Mouse (Mus musculus): Measurements from ENCODE around the gene Gm11214. TPM values are rescaled to one million over a fixed set of nuclear protein-coding genes. Genes with fewer than 3 reads are reported as not detected.
A peak's percentile ranks its signal among the peaks of the same experiment; 100 is the strongest.

The Gm11214 gene
- total and polyA plus RNA-seq, 3 experiments: 0.43 TPM; not detected in 2

DNA sequence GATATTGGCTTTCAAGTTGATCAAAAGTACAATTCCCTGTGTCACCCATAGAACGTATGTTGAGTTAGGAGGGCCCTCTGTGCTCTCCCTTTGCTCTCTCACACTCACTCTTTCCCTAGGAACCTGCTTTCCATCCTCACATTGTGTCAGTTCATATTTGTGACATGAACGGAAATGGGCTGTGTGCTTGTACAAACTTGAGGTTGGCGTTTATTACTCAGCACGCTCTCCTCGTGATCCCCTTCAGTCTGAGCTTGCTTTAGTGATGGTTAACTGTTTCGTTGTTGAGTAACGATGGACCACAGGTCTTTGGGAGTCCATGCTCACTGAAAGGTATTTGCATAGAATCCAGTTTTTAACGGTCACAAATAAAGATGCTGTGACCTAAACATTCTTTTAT is 36.1 kb downstream of the Gm11214 start:
- Histone ChIP-seq H3K4me1 (ENCODE audit: control insufficient read depth in 1 of 2, insufficient read depth in 2 of 2, low read length in 2 of 2) (no peaks in the 10 kb centered on the region), H3K4me3 (ENCODE audit: control insufficient read depth in 1 of 2, insufficient read depth in 1 of 2, low read depth in 2 of 2, low read length in 2 of 2) (no peak overlapping the region), H3K27ac (ENCODE audit: control insufficient read depth, low read depth, low read length) (no peak overlapping the region), H3K36me3 (ENCODE audit: control insufficient read depth in 1 of 2, insufficient read depth in 2 of 2, low read length in 2 of 2) (peaks cover 0 to 2% of the 10 kb centered on the region in 2 experiments; a peak in 2 of 4 replicates), H3K27me3 (ENCODE audit: control insufficient read depth in 1 of 2, insufficient read depth in 2 of 2, low read length in 2 of 2) (no peaks in the 10 kb centered on the region), H3K9me3 (replicated peaks; ENCODE audit: insufficient read depth, low read length) (no peaks in the 10 kb centered on the region), H3K9ac (ENCODE audit: control insufficient read depth, low read depth, low read length, poor library complexity, severe bottlenecking) (no peak overlapping the region), H3K79me2 (ENCODE audit: control insufficient read depth, insufficient read depth, low read length, poor library complexity) (no peaks in the 10 kb centered on the region)
- TF ChIP-seq NRF1 (IDR thresholded peaks at IDR 0.05; ENCODE audit: insufficient read depth, low read depth, low read length, poor library complexity, severe bottlenecking) (no peak), POLR2AphosphoS5 (IDR thresholded peaks at IDR 0.05; ENCODE audit: borderline replicate concordance, low read depth, low read length) (no peak), GABPA (IDR thresholded peaks at IDR 0.05; ENCODE audit: low read depth, low read length) (no peak), SMC3 (IDR thresholded peaks at IDR 0.05; ENCODE audit: low read depth, low read length) (no peak), ZC3H11A (IDR thresholded peaks at IDR 0.05; ENCODE audit: low read depth, low read length) (no peak), KAT2A (conservative IDR thresholded peaks at IDR 0.05; ENCODE audit: low read depth, low read length) (no peak), USF2 (IDR thresholded peaks at IDR 0.05; ENCODE audit: borderline replicate concordance in 1 of 2, insufficient read depth in 1 of 2, low read depth in 1 of 2, low read length in 2 of 2) (no peak), MYC (IDR thresholded peaks at IDR 0.05; ENCODE audit: low read depth, low read length) (no peak), POLR2A (IDR thresholded peaks at IDR 0.05; ENCODE audit: control insufficient read depth in 1 of 2, insufficient read depth in 1 of 2, low read depth in 1 of 2, low read length in 2 of 2, poor library complexity in 1 of 2) (no peak), SIN3A (IDR thresholded peaks at IDR 0.05; ENCODE audit: low read length) (no peak), EP300 (IDR thresholded peaks at IDR 0.05; ENCODE audit: low read depth in 1 of 2, low read length in 2 of 2) (no peak), UBTF (IDR thresholded peaks at IDR 0.05; ENCODE audit: borderline replicate concordance, insufficient read depth, low read depth, low read length) (no peak), CHD2 (IDR thresholded peaks at IDR 0.05; ENCODE audit: low read length) (no peak), TAL1 (IDR thresholded peaks at IDR 0.05; ENCODE audit: low read length) (no peak)
- DNase-seq (ENCODE audit: low read depth, low spot score): no peak

DNA sequence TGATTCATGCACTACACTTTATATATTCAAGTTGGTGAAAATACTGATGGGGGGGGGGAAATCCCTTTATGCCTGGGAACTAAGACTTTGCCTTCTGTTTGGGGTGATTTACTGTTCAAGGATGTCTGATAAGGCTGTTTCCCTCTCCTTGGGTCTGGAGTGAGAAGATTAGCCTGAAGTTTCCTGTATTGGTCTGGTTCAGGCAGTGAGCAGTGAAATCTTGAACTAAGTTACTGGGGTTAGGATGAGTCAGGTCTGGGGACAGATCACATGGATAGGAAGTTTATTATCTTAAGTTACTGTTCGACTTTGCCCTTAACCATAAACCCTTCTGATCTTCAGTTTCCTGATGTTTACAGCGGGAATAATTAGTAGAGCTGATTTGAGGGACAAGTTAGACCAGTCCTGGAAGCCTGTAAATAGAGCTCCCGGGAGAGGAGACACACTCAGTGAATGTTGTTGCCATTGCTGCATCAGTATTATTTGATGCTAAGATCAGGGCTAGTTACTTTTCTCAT is 37.6 kb downstream of the Gm11214 start:
- no peaks in the 10 kb centered on the region for H3K79me2 ChIP-seq (ENCODE audit: control insufficient read depth, insufficient read depth, low read length, poor library complexity)
- no peak overlapping the region for H3K4me3 ChIP-seq (ENCODE audit: control insufficient read depth in 1 of 2, insufficient read depth in 1 of 2, low read depth in 2 of 2, low read length in 2 of 2)
- DNase-seq (ENCODE audit: low read depth, low spot score): peak; percentile 28
- H3K27me3 ChIP-seq (ENCODE audit: control insufficient read depth in 1 of 2, insufficient read depth in 2 of 2, low read length in 2 of 2): no peaks in the 10 kb centered on the region
- TF ChIP-seq TCF12 (IDR thresholded peaks at IDR 0.05; ENCODE audit: low read depth, low read length) (0 out of 2 replicates have a peak, but pooled peaks have one; percentile 29), USF1 (IDR thresholded peaks at IDR 0.05; ENCODE audit: low read depth, low read length) (no peak), MAFK (IDR thresholded peaks at IDR 0.05; ENCODE audit: borderline replicate concordance, low read depth, low read length) (no peak), GATA1 (IDR thresholded peaks at IDR 0.05; ENCODE audit: low read depth, low read length) (no peak), NRF1 (IDR thresholded peaks at IDR 0.05; ENCODE audit: insufficient read depth, low read depth, low read length, poor library complexity, severe bottlenecking) (no peak), TBP (IDR thresholded peaks at IDR 0.05; ENCODE audit: low read depth, low read length) (no peak), EP300 (IDR thresholded peaks at IDR 0.05; ENCODE audit: low read depth in 1 of 2, low read length in 2 of 2) (peak in 1 of 2 experiments; percentile 44; a peak in 2 of 4 replicates), CHD1 (IDR thresholded peaks at IDR 0.05; ENCODE audit: low read depth, low read length) (no peak), POLR2A (IDR thresholded peaks at IDR 0.05; ENCODE audit: control insufficient read depth in 1 of 2, insufficient read depth in 1 of 2, low read depth in 1 of 2, low read length in 2 of 2, poor library complexity in 1 of 2) (no peak), NELFE (IDR thresholded peaks at IDR 0.05; ENCODE audit: low read depth, low read length) (no peak), MYB (IDR thresholded peaks at IDR 0.05; ENCODE audit: low read depth, low read length) (no peak), MAX (IDR thresholded peaks at IDR 0.05; ENCODE audit: low read length) (no peak), ZMIZ1 (IDR thresholded peaks at IDR 0.05; ENCODE audit: low read depth, low read length) (no peak), E2F4 (IDR thresholded peaks at IDR 0.05; ENCODE audit: borderline replicate concordance, low read depth, low read length) (no peak), TAL1 (IDR thresholded peaks at IDR 0.05; ENCODE audit: low read length) (peak; percentile 38), CHD2 (IDR thresholded peaks at IDR 0.05; ENCODE audit: low read length) (no peak), MAZ (IDR thresholded peaks at IDR 0.05; ENCODE audit: low read depth, low read length) (no peak), JUND (IDR thresholded peaks at IDR 0.05; ENCODE audit: low read depth, low read length) (no peak), CTCF (IDR thresholded peaks at IDR 0.05 in 2 of 3, conservative IDR thresholded peaks at IDR 0.05 in 1 of 3; ENCODE audit: control insufficient read depth in 1 of 3, insufficient read depth in 1 of 3, low read depth in 2 of 3, low read length in 3 of 3, poor library complexity in 1 of 3, severe bottlenecking in 1 of 3) (no peak)
- H3K27ac ChIP-seq (ENCODE audit: control insufficient read depth, low read depth, low read length): no peak overlapping the region
- H3K4me1 ChIP-seq (ENCODE audit: control insufficient read depth in 1 of 2, insufficient read depth in 2 of 2, low read length in 2 of 2): no peaks in the 10 kb centered on the region
- H3K9me3 ChIP-seq (replicated peaks; ENCODE audit: insufficient read depth, low read length): no peaks in the 10 kb centered on the region
- H3K36me3 ChIP-seq (ENCODE audit: control insufficient read depth in 1 of 2, insufficient read depth in 2 of 2, low read length in 2 of 2): peaks cover 0 to 2% of the 10 kb centered on the region in 2 experiments; a peak in 2 of 4 replicates
- no peak overlapping the region for H3K9ac ChIP-seq (ENCODE audit: control insufficient read depth, low read depth, low read length, poor library complexity, severe bottlenecking)
